Mouse (Mus musculus) liver, postnatal 0 days (tissue): ENCODE results near the gene Stk38. TPM values are rescaled to one million over a fixed set of nuclear protein-coding genes. Genes with fewer than 3 reads are reported as not detected.

ENCODE experiments used
- ATAC-seq: fragments of 200-750 bp; cut with Nextera tagmentation; 2 replicates; pipeline ENCODE4 v1.8.0; 2017; ENCODE audit warnings: mild to moderate bottlenecking, moderate library complexity
- DNase-seq: peaks from one replicate; pipeline ENCODE4 v3.0.0-alpha.2; 2016
- H3K27ac ChIP-seq: fragments of 300-500 bp; sonication (generic); 2 replicates; pipeline ENCODE4 v1.5.1; 2014; ENCODE audit warnings: antibody characterized with exemption, moderate library complexity, mild to moderate bottlenecking, low read depth
- H3K27me3 ChIP-seq: fragments of 300-500 bp; sonication (generic); 2 replicates; pipeline ENCODE4 v1.6.1; 2014; ENCODE audit warnings: low read length, control low read depth, mixed read lengths; ENCODE audit not compliant: insufficient read depth
- H3K36me3 ChIP-seq: fragments of 300-500 bp; sonication (generic); replicated peaks from 2 replicates; pipeline ENCODE4 v1.6.1; 2014; ENCODE audit warnings: mild to moderate bottlenecking, control low read depth, low read length, moderate library complexity, mixed read lengths; ENCODE audit not compliant: insufficient read depth
- H3K4me1 ChIP-seq: fragments of 300-500 bp; sonication (generic); 2 replicates; pipeline ENCODE4 v1.6.1; 2014; ENCODE audit warnings: antibody characterized with exemption, mild to moderate bottlenecking, control low read depth; ENCODE audit not compliant: insufficient read depth
- H3K4me2 ChIP-seq: fragments of 300-500 bp; sonication (generic); 2 replicates; pipeline ENCODE4 v1.6.1; 2014; ENCODE audit warnings: low read depth, mild to moderate bottlenecking, low read length, moderate library complexity, mixed read lengths
- H3K4me3 ChIP-seq: fragments of 300-500 bp; sonication (generic); 2 replicates; pipeline ENCODE4 v1.5.1; 2014; ENCODE audit warnings: low read depth, low read length
- H3K9ac ChIP-seq: fragments of 300-500 bp; sonication (generic); replicated peaks from 2 replicates; pipeline ENCODE4 v1.6.1; 2014; ENCODE audit warnings: mild to moderate bottlenecking, moderate library complexity
- H3K9me3 ChIP-seq: fragments of 300-500 bp; sonication (generic); 2 replicates; pipeline ENCODE4 v1.6.1; 2016; ENCODE audit warnings: mild to moderate bottlenecking, control low read depth, low read length, mixed read lengths
- CTCF ChIP-seq: sonication (generic); IDR thresholded peaks from 2 replicates; pipeline ENCODE4 v1.5.1; 2016; ENCODE audit warnings: antibody characterized with exemption, low read depth
- EP300 ChIP-seq: IDR thresholded peaks from 2 replicates; pipeline ENCODE4 v1.6.1; 2016; ENCODE audit warnings: antibody characterized with exemption, low read depth, mild to moderate bottlenecking
- WGBS: fragments of 180-500 bp; shearing (Covaris S2); extraction: QIAGEN DNeasy Blood & Tissue Kit; methylation state at CpG from one replicate; pipeline ENCODE4 v1.1.7; 2014; ENCODE audit not compliant: insufficient replicate concordance; 5-methylcytosine and 5-hydroxymethylcytosine counted together
- polyA plus RNA-seq: library from polyadenylated mRNA; unstranded; fragments of >200 nt; fragmentation: Nextera tagmentation; extraction: Ambion mirVana; gene quantifications from 2 replicates; pipeline ENCODE4 v1.2.1, GENCODE M21; 2015

Gene Stk38
- 32.6 and 34.5 TPM in 2 replicates for polyA plus RNA-seq

GRCm38 (mm10) chr17:29007641-29008325 is at the start of gene Stk38:
Stk38 (minus strand) TSS chr17:29007995.
- under 1% methylated on average over 48 of the region's 65 CpGs for WGBS
- Histone ChIP-seq H3K36me3 (no peaks in the 10 kb centered on the region), H3K27ac (peak within 1 kb of the TSS; percentile 91), H3K9ac (peak within 1 kb of the TSS; percentile 87), H3K4me1 (peaks cover 35% of the 10 kb centered on the region), H3K4me2 (peak within 1 kb of the TSS; percentile 98), H3K9me3 (no peaks in the 10 kb centered on the region), H3K27me3 (no peaks in the 10 kb centered on the region), H3K4me3 (peak within 1 kb of the TSS; percentile 99)
- peak; percentile 94 for ATAC-seq
- peak; percentile 53 for TF ChIP-seq EP300
- TF ChIP-seq CTCF: no peak
- DNase-seq: peak; percentile 95

- ATAC-seq (no peak), DNase-seq (no peak)
- Histone ChIP-seq H3K9ac (no peak overlapping the region), H3K4me2 (no peak overlapping the region), H3K36me3 (no peaks in the 10 kb centered on the region), H3K4me1 (peaks cover 31% of the 10 kb centered on the region), H3K4me3 (no peak overlapping the region), H3K9me3 (no peaks in the 10 kb centered on the region), H3K27me3 (no peaks in the 10 kb centered on the region), H3K27ac (no peak overlapping the region)
- 70% methylated on average over 11 of the region's 11 CpGs for WGBS
- TF ChIP-seq CTCF: no peak
- TF ChIP-seq EP300: no peak
Measured at GRCm38 (mm10) chr17:29057361-29057890, 49.6 kb upstream of the Stk38 start.

GRCm38 (mm10) chr17:29056699-29057151 is 48.9 kb upstream of the Stk38 start:
- H3K27ac ChIP-seq: 0 out of 2 replicates have a peak overlapping the region, but pooled peaks have one; percentile 18
- TF ChIP-seq EP300 (no peak), CTCF (no peak)
- H3K4me1 ChIP-seq: peaks cover 31% of the 10 kb centered on the region
- H3K9ac ChIP-seq: no peak overlapping the region
- no peak overlapping the region for H3K4me3 ChIP-seq
- 6% methylated on average over 8 of the region's 8 CpGs for WGBS
- H3K4me2 ChIP-seq: peak overlapping the region; percentile 2; the same call in 1 of the 2 replicates
- no peaks in the 10 kb centered on the region for H3K9me3 ChIP-seq
- ATAC-seq (peak; percentile 16; the same call in 1 of the 2 replicates), DNase-seq (no peak)
- no peaks in the 10 kb centered on the region for H3K36me3 ChIP-seq
- no peaks in the 10 kb centered on the region for H3K27me3 ChIP-seq

- no peak overlapping the region for H3K4me2 ChIP-seq
- ATAC-seq (no peak; the same call in 1 of the 2 replicates), DNase-seq (no peak)
- no peak overlapping the region for H3K4me3 ChIP-seq
- WGBS: 26% methylated on average over 7 of the region's 7 CpGs
- H3K9me3 ChIP-seq: no peaks in the 10 kb centered on the region
- H3K36me3 ChIP-seq: no peaks in the 10 kb centered on the region
- TF ChIP-seq CTCF (no peak), EP300 (no peak)
- peaks cover 31% of the 10 kb centered on the region for H3K4me1 ChIP-seq
- H3K9ac ChIP-seq: no peak overlapping the region
- 0 out of 2 replicates have a peak overlapping the region, but pooled peaks have one; percentile 18 for H3K27ac ChIP-seq
- H3K27me3 ChIP-seq: no peaks in the 10 kb centered on the region
Measured at GRCm38 (mm10) chr17:29056207-29056606, 48.4 kb upstream of the Stk38 start.

GRCm38 (mm10) chr17:29055586-29055985 is 47.8 kb upstream of the Stk38 start:
- Histone ChIP-seq H3K4me3 (no peak overlapping the region), H3K4me2 (no peak overlapping the region), H3K9ac (no peak overlapping the region), H3K9me3 (no peaks in the 10 kb centered on the region), H3K4me1 (peaks cover 33% of the 10 kb centered on the region), H3K27ac (no peak overlapping the region), H3K36me3 (no peaks in the 10 kb centered on the region), H3K27me3 (no peaks in the 10 kb centered on the region)
- WGBS: 68% methylated on average over 5 of the region's 5 CpGs
- TF ChIP-seq EP300 (no peak), CTCF (no peak)
- no peak for ATAC-seq
- no peak for DNase-seq

GRCm38 (mm10) chr17:29054429-29054828 is 46.6 kb upstream of the Stk38 start:
- no peak overlapping the region for H3K9ac ChIP-seq
- H3K4me3 ChIP-seq: no peak overlapping the region
- no peaks in the 10 kb centered on the region for H3K36me3 ChIP-seq
- DNase-seq: no peak
- H3K27me3 ChIP-seq: no peaks in the 10 kb centered on the region
- no peaks in the 10 kb centered on the region for H3K9me3 ChIP-seq
- WGBS: 65% methylated on average over 6 of the region's 6 CpGs
- no peak for TF ChIP-seq EP300
- TF ChIP-seq CTCF: no peak
- ATAC-seq: no peak
- no peak overlapping the region for H3K27ac ChIP-seq
- peaks cover 42% of the 10 kb centered on the region for H3K4me1 ChIP-seq
- no peak overlapping the region for H3K4me2 ChIP-seq
